Mouse (Mus musculus): ENCODE data around the gene Cdc42se2.

The Cdc42se2 gene

DNA sequence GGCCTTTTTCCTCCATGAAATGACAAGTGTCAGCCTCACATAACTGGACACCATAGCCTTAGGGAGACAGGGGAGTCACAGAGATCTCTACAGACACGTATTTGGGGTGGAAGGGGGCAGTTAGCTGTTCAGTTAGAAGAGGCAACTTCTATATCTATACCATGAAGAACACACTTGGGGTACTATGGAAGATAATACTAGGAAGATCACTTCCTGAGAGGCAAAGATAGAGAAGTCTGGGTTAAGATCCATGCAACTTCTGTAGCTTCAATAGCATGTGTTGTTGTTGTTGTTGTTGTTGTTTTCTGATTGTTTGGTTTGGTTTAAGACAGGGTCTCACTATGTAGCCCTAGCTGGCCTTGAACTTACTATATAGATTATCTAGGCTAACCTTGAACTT is 5.7 kb upstream of the Cdc42se2 start:
- no peak for DNase-seq (ENCODE audit: low spot score)

DNA sequence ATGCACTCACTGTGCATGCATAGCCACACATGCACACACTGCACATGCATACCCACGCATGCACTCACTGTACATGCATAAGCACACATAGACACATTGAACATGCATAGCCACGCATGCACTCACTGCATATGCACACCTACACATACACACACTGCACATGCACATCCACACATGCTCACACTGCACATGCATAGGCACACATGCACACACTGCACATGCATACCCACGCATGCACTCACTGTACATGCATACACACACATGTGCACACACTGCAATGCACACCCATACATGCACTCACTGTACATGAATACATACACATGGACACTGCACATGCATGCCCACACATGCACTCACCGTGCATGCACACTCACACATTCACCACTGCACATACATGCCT is 4.0 kb upstream of the Cdc42se2 start:
- no peak for DNase-seq (ENCODE audit: low spot score)

DNA sequence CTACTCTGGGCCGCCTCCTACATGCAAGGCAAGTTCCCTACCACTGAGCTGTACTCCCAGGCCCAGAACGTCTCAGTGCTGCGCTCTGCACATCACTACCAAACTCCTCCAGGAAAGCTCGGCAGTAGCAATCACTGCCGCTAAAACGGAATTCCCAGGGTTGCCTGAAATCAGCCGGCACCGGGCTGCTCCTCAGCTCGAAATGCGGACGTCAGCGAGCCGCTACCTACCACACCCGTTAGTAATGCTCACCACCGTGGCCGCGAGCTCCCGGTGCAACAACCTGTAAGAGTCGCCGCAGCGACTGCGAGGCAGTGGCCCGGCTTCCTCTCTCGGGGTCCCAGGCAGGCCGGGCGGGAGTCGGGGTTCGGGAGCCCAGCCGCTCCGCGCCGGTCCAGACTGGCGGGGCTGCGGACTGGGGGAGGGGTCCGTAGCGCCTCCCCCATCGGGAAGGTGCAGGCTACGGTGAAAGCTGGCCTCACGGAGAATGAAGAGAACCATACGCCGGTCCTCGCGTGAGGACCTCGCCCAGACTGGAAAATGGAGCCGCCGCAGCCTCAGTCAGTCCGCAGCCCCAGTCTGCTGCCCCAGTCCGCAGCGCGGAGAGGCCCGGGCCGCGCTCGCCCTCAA is 502 bp downstream of the Cdc42se2 start:
- DNase-seq (ENCODE audit: low spot score) = peak; percentile 23

DNA sequence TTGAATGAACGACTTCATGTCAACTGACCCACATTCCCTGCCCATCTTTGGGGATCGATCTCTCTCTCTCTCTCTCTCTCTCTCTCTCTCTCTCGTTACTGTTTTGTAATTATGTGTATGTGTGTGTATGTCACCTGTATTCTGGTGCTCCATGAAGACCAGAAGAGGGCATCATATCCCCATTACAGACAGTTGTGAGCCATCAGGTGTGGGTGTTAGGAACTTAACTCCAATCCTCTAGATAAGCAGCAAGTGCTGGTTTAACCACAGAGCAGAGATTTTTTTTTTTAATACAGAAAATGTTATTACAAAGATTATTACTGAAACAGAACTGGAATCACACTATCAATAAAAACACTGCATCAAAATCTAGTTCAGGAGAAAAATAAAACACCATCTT is 1.9 kb downstream of the Cdc42se2 start:
- no peak for DNase-seq (ENCODE audit: low spot score)

DNA sequence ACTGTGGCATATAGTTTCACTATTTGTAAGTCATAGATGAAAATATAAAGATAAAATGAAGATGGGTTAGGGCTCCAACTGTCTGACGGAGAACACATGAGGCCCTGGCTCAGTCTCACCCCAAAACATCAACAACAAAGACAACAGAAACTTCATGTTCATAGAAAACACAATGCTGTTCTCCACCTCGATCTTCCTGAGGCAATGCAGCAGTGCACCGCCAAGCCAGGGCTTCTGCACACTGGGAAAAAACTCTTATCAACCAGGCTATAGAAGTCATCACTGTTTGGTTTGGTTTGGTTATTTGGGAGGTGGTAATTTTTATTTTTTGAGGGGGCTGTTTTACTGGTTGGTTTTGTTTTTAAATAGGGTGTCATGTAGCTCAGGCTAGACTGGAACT is 3.0 kb downstream of the Cdc42se2 start:
- no peak for DNase-seq (ENCODE audit: low spot score)

DNA sequence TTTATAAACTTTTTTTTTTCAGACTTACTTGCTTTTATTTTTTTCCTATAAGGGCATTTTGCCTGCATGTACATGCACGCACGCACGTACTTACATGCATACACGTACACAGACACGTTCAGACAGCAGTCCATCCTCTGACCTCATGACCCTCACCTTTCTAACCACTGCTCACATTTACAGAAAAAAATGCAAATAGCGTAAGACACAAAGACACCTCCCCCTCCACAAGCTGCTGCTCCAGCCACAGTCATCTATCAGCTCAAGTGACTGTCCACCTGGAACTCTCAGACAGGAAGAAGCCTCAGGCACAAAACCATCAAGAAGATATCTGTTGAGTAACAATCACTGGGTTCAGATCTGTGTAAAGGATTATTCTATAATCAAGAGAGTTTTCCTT is 5.2 kb downstream of the Cdc42se2 start:
- no peak for DNase-seq (ENCODE audit: low spot score)

DNA sequence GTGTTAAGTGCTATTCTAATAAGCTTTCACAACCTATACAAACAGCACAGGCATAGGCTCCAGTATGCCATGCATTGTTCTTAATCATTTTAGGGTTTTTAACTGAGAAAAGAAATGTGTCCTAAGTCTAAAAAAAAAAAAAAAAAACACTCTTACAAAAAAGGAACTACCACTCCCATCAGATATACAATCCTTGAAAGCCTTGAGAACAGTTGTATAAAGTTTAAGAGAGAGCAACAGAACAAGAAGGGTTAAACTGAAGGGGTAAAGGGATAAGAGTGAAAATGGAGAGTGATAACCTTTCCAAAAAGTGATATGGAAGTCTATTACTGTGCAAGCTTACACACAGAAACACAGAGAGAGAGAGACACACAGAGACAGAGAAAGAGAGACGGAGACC is 7.5 kb downstream of the Cdc42se2 start:
- DNase-seq (ENCODE audit: low spot score) = no peak

DNA sequence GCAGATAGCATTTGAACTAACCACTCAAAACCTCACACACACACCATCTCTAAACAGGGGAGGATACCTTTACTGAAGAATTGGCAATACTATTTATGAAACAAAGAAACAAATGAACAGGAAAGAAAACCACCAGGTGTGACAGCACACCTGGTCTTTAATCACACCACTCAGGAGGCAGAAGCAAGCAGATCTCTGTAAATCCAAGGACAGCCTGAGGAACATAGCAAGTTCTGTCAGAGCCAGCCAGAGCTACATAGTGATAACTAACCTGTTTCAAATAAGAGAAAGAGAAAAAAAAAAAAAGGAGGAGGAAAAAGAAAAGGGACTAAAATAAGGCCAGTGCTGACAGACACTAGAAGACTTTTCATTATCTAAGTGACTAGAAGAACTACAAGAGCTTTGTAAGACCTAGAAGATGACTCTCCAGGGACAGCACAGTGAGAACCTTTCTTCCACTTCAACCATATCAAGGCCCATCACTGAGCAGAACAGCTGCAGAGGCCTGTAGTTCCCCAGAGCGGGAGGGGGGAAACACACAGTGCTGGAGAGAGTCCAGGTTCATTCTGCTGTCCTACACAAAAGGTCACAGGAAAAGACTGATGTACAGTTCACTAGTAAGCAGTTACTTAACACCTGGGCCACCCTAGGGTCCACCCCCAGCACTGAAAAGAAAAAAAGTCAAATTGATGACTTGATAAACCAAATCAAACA is 9.2 kb downstream of the Cdc42se2 start:
- DNase-seq (ENCODE audit: low spot score) = no peak

DNA sequence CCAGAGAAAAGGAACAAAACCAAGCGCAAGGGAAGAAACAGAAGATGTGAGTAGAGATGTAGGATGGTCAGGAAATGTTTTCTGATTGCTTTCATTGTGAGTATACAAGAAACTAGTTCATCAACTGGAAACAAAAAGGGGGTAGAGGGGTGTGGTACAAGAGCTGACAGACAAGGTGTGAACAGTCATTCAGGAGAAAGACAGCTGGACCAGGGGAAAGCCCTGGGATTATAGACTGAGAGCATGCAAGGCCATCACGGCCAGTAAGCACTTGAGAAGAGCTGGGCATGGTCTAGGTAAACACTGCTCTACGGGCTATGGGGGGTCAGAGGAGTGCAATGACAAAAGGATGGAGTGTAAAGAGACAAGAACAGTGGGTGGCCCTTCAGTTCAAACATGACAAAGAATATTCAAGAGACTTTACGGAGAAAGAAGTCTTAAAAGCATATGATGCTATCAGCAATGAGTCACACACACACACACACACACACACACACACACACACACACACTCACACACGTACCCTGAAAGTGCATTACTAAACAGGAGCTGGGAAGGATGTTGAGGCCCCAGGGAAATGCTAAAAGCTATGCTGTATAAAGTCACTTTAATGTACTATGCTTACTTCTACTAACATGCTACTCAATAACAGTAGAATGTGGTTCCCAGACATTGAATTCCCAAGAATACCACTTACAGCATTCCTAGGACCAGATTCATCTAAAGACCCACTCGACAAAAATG is 9.9 kb downstream of the Cdc42se2 start:
- DNase-seq (ENCODE audit: low spot score) = no peak

DNA sequence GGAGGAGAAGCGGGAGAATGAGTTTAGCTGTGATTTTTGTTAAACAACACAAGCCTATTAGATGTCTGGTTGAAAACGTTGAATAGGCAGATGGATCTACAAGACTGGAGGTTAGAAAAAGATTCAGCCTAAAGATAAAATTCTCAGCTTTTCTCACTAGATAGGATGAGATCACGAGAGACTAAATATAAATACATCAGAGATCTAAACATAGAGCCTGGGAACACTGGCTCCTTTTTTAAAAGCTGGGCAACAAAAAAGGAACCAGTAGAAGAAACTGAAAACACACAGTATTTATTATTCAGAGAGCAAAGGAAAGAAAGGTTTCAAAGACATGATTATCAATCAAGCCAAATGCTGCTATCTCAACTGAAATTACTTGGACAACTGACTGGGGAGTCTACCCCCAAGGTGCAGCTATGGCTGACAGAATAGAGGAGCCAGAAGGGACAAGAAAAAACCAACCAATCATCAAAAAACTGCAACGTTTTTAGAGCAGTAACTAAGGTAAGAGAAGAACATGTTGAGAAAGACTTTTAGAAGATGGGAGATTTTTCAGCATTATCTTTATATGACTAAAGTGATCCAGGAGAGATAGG is 10.6 kb downstream of the Cdc42se2 start:
- no peak for DNase-seq (ENCODE audit: low spot score)

DNA sequence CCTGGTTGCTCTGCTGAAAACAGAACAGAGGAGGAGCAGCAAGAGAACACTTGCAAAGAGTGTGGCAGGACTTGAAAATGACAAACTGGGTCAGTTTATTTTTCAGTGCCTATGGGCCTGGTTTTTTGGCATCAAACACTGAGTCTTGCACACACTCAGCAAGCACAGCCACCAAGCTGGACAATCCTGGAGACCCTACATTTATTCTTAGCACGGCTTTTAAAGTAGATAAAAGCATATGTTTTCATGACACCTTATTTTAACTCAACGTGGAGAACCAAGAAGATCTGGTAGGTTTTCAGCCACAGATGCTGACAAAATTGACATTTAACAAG is 11.1 kb downstream of the Cdc42se2 start:
- DNase-seq (ENCODE audit: low spot score) = no peak

DNA sequence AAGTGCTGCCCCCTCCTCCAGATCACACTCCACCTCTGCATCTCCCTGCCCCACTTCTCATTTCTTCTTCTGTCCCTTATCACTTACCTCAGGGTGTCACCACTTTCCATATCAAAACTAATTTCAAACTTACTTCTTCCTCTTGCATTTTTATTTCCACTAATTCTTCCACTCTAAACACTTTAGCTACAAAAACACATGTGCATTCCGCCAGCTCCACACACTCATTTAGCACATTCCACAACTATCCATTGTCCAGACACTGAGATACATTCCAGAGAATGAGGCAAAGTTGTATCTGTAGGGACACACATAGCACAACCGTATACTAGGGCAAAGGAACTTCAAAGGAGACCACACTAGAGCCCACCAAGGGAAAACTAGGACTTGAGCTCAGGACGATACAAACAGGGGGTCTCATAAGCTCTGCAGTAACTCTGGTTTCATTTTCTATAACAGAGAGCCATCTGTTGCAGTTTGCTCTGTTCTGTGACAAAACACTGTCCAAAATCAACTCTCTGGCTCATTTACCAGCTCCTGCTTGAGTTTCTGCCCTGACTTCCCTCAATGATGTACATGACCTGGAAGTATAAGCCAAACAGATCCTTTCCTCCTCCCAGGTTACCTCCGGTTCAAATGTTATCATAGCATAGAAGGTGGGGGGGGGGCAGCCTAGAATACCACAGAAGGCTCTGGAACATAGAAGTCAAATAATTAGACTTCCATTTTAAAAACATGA is 11.7 kb downstream of the Cdc42se2 start:
- no peak for DNase-seq (ENCODE audit: low spot score)

DNA sequence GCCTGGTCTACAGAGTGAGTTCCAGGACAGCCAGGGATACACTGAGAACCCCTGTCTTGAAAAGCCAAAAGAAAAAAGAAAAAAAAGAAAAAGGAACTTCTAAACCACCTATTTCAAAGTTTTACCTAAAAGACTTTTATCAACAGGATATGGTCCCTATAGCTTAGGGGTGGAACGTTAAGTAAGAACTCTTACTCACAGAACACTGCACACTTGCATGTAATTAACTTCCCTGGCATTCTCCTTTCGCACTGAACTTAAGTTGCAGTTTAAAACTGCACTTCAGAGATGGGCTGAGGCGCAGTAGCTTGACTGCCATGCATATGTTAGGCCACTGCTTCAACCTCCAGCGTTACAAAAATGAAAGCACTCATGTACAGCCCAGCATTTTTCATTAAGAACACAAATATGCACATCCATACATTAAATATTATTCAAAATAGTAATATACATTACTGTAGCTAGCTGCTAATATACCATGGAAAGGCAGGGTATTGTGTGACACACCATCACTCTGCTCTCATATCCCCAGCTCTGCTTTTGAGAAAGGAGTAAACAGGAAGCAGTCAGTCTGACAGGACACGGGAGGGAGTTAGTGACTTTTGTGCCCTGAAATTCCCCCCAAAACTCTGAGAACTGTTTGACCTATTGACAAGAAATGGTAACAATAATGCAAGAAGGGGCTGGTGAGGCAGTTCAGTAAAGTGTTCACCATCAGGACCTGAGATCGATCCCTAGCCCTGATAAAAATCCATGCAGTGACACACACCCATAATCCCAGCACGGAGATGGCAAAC is 13.0 kb downstream of the Cdc42se2 start:
- no peak for DNase-seq (ENCODE audit: low spot score)

DNA sequence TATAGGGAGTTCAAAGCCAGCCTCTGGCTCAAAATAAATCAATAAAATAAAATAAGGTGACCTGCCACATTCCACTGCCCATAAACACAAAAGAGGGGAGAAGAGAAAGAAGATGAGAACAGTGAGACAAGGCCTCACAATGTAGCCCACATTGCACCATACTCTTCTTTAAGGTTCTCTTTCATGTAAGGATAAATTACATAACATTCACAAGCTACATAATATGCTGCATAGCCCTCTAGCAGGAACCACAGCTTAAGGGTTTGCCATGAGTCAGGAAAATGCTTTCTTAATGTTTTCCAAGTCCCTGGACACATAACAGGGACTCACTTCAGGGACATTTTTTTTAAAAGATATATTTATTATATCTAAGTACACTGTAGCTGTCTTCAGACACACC is 15.9 kb downstream of the Cdc42se2 start:
- DNase-seq (ENCODE audit: low spot score) = no peak

DNA sequence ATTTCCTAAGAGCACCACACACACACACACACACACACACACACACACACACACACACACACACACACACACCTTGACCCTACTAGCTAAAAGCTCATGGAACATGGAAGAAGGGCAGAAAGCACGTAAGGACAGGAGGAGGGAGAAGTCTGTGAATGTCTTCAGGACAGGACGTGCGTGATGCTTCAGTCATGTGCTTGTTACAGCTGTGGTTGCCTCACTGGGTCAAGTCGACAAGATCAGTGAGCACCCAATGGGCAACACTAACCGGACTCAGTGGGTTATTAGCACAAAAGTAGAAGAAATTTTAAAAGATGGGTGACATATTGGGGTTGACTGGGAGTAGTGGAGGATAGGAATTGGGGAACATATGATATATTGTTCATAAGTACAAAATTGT is 17.6 kb downstream of the Cdc42se2 start:
- DNase-seq (ENCODE audit: low spot score) = no peak

DNA sequence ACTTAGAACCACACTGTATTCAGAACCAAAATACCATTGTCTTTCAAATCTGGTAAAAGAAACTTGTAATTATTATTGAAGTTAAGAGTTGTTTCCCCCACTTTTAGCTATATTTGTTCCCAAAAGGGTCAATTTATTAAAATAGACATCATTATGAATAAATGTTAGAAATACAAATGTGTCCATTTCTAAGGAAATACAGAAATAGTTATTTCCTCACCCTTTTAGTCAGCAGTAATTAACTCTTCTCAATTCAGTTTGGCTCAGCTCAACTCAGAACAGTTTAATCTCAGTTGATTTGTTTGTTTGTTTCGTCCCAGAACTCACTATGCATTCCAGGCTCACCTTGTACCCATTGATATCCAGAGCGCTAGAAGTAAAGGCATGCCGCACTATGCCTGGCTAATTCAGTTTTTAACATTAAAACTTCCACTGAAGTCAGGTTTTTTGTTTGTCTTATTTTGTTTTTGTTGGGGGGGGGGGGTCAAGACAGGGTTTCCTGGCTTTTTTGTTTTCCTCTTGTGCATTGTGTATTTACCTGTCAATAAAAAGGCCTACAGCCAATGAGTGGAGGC is 19.3 kb downstream of the Cdc42se2 start:
- no peak for DNase-seq (ENCODE audit: low spot score)

DNA sequence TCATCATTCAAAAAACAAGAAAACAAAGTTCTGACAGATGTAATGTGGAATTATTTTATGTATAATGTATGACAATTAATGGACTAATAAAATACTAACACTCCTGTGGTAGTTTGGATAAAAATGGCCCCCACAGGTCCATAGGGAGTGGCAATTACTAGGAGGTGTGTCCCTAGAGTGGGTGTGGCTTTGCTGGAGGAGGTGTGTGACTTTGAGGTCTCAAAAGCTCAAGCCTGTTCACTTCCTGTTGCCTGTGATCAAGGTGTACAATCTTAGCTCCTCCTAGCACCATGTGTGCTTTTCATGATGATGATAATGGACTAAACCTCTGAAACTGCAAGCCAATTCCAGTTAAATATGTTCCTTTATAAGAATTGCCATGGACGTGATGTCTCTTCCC is 22.7 kb downstream of the Cdc42se2 start:
- no peak for DNase-seq (ENCODE audit: low spot score)

DNA sequence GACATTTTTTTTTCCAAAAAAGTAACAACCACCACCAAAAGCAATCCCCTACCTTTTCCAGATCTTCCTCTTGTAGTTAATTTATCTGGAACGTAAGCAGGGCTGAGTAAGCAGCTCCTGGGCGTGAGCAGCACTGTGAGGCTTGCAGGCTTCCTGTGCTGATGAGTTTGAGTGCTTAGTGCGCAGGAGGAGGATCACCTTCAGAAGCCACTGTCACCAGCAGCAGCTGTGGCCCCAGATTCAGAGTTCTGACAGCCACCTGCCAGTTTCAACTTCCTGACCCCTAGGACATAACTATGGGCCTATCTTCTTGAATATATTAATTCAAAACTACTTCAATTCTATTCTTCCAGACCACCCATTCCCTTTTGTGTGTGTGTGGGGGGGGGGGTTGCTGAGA is 23.4 kb downstream of the Cdc42se2 start:
- no peak for DNase-seq (ENCODE audit: low spot score)

DNA sequence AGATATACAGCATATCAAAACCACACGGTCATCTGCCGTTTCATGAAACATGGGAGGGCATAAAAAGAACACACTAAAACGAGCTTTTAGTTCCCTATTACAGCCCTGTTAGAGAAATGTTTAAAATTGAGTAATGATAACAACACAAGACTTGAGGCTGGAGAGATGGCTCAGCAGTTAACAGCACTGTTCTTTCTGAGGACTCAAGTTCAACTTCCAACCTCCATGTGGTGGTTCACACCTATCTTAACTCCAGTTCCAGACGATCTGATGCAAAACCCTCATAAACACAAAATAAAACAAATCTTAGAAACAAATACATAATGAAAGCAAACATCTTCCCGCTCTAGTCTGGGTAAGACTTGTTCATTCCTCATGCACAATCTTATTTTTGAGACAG is 24.7 kb downstream of the Cdc42se2 start:
- no peak for DNase-seq (ENCODE audit: low spot score)

DNA sequence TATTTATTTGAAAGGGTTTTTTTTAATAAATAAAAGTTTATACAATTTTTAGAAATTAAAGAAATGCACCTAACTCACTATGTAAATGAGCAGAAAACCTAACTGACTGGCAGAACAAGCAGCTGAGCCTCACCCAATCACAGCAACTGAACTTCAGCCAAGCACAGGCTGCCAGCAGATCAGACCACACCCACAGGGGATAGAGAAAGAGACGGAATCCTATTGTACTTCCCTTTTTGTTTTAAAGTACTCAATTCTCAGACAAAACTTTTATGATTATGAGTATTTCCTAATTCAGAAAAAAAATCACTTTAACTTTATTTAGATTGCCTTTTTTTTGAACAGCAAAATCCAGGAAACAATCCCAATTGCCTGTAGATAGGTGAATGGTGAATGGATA is 29.5 kb downstream of the Cdc42se2 start:
- no peak for DNase-seq (ENCODE audit: low spot score)

DNA sequence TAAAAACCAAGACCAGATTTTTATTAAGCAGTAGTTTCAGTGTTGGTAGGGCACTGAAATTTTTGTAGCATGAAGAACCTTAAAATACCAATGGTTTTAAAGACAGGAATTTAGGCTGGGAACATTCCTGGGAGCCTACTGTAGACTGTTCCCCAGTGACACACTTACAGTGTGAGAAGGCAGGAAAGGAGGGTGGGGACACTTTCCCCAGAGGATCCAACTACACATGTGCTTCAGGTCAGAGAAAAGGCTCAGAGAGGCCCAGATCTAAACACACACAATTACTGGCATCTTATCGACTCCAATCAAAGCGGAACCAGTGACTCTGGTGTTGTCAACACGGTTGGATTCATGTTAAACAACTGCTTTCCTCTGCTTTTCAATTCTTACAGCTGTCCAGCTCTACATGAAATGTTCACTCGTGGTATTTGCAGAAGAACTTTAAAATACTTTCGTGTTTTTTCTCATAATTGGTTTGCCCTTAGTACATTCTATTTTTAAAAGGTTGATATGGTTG is 32.3 kb downstream of the Cdc42se2 start:
- no peak for DNase-seq (ENCODE audit: low spot score)

All from ovary, adult 18-20 months (tissue).